Mouse (Mus musculus): ENCODE results near the gene Lpcat4.

DNA sequence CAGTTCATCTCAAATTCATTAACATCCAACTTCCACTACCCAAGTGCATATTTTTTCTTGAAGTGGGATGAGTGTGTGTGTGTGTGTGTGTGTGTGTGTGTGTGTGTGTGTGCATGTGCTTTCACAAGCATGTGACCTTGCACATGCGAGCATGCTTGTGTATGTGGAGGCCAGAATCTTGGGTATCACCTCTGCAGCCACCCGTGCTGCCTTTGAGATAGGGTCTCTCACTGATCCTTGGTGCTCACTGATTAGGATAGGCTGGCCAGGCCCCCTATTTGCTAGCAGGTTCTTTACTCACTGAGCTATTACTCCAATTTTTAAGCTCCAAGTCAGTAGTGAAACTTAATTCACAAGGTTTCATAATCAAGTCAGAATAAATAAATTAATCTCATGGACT is 33.6 kb downstream of the Lpcat4 start:
- no peak for TF ChIP-seq ZC3H11A (IDR thresholded peaks at IDR 0.05; ENCODE audit: low read depth, low read length)
- TF ChIP-seq POLR2A (IDR thresholded peaks at IDR 0.05; ENCODE audit: control insufficient read depth in 1 of 2, insufficient read depth in 1 of 2, low read depth in 1 of 2, low read length in 2 of 2, poor library complexity in 1 of 2), result no peak
- TF ChIP-seq EP300 (IDR thresholded peaks at IDR 0.05; ENCODE audit: low read depth in 1 of 2, low read length in 2 of 2), result 0 out of 4 replicates have a peak, but pooled peaks of 1 of the 2 experiments have one; percentile 33
- TF ChIP-seq SMC3 (IDR thresholded peaks at IDR 0.05; ENCODE audit: low read depth, low read length), result no peak
- TF ChIP-seq TBP (IDR thresholded peaks at IDR 0.05; ENCODE audit: low read depth, low read length), result no peak
- no peak for TF ChIP-seq CHD1 (IDR thresholded peaks at IDR 0.05; ENCODE audit: low read depth, low read length)
- TF ChIP-seq NELFE (IDR thresholded peaks at IDR 0.05; ENCODE audit: low read depth, low read length), result no peak

All from MEL (cell line).